Mouse (Mus musculus) forelimb bud, embryonic 11.5 days (tissue): ENCODE measurements around the gene Olfr938.

Experiments used
- DNase-seq: peaks from one replicate; pipeline ENCODE4 v3.0.0-alpha.2; 2012; ENCODE audit warnings: low read depth, low spot score

The Olfr938 gene

DNA sequence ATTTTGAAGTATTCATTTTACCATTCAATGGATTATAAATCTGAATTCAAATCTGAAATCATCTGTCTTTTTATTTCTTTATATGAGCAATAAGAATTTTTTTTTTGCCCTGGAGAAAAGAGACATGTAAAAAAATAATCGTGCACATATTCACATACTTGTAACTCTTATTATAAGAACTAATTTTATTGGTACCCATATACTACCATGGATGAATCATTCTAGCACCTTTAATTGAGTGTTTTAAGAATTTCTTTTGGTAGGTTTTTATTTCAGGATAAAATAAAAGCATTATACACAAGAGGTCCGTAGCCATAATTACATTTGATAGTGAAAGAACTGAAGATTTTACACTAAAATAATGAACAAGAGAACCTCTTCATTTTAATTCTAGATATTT lies at the start of gene Olfr938:
Olfr938 (minus strand) TSS at position 101 of the 400 bp plus-strand sequence.
- DNase-seq, result no peak

DNA sequence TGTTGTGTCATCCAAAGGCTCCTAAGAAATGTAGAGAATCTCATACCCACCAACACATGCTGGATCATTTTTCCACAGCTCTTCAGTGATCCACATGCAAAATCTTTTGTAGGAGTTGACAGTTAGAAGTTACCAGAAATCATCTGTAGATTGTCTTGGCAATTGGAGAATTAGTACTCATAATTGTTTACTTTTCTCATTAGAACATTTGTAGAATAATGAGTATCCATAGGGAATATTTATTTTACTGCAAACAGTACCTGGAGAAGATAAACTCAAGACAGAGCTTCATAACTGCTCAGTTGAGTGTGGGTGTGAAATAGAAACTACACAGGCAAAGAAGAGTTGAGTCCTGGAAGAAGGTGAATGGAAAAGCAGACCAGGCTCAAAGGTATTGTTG lies 49.1 kb upstream of the Olfr938 start, which contains the start of gene Olfr27:
Olfr27 (plus strand) TSS at position 301 of the 400 bp plus-strand sequence.
- DNase-seq, result no peak

DNA sequence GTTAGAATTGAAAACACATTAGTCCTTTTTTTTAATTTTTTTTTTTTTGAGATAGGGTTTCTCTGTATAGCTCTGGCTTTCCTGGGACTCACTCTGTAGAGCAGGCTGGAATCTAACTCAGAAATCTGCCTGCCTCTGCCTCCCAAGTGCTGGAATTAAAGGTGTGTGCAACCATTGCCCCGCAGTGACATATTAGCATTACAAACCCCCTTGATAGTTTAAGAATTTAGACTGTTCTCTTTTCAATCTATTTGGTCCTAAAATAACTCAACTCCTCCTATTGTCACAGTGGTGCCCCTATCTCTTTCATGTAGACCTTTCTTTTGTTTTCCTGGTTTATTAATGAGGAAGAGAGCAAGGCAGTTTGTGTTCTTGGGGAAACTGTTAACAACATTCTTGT lies 48.6 kb upstream of the Olfr938 start:
- DNase-seq, result no peak

DNA sequence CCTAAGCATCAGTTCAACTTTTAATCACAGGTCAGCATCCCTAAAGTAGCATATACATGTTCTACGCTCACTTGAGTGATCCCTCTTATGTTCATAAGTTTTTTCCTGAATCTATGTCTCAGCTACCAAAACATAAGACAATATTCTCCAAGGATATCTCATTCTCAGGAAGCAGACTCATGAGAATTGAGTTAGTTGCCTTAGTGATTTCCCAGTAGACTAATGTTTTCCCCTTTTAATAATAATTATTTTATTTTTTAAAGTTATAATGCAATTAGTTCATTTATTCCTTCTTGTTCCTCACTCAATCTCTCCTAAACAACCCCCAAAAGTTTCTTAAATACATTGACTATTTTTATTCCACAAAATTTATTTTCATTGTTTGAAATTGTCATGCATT lies 13.8 kb downstream of the Olfr938 start, which contains the start of gene Olfr937:
Olfr937 (minus strand) TSS at position 101 of the 400 bp plus-strand sequence.
- no peak for DNase-seq
